Mouse (Mus musculus): ENCODE data around the gene D17Wsu92e. TPM values are rescaled to one million over a fixed set of nuclear protein-coding genes. Genes with fewer than 3 reads are reported as not detected.
"Not testable (repeated sequence)": the region's sequence is repeated elsewhere in the genome, so short reads cannot be mapped to it uniquely, and the experiment has no call there.

Gene D17Wsu92e
- 100 to 1,000 TPM; 127 to 130 TPM for total RNA-seq (2021)
- long read RNA-seq, experiment 1, transcript D17Wsu92e-202 (5 exons, 3,573 nt), result minor isoform, 16 of 92 reads
- long read RNA-seq, experiment 1, transcript D17Wsu92e-203 (5 exons, 3,892 nt), result major isoform, 17 of 92 reads
- long read RNA-seq, experiment 1, transcript D17Wsu92e-206 (4 exons, 1,348 nt), result minor isoform, 11 of 92 reads
- long read RNA-seq, experiment 1, partial matches to known transcripts, result 0 of 92 reads
- long read RNA-seq, experiment 1, other reads (novel, unspliced or antisense), result 47 of 92 reads
- long read RNA-seq, experiment 2, transcript D17Wsu92e-203 (5 exons, 3,892 nt), result major isoform, 23 of 131 reads
- long read RNA-seq, experiment 2, transcript D17Wsu92e-206 (4 exons, 1,348 nt), result minor isoform, 7 of 131 reads
- long read RNA-seq, experiment 2, transcript D17Wsu92e-202 (5 exons, 3,573 nt), result minor isoform, 14 of 131 reads
- long read RNA-seq, experiment 2, partial matches to known transcripts, result 79 of 131 reads
- long read RNA-seq, experiment 2, other reads (novel, unspliced or antisense), result 7 of 131 reads

DNA sequence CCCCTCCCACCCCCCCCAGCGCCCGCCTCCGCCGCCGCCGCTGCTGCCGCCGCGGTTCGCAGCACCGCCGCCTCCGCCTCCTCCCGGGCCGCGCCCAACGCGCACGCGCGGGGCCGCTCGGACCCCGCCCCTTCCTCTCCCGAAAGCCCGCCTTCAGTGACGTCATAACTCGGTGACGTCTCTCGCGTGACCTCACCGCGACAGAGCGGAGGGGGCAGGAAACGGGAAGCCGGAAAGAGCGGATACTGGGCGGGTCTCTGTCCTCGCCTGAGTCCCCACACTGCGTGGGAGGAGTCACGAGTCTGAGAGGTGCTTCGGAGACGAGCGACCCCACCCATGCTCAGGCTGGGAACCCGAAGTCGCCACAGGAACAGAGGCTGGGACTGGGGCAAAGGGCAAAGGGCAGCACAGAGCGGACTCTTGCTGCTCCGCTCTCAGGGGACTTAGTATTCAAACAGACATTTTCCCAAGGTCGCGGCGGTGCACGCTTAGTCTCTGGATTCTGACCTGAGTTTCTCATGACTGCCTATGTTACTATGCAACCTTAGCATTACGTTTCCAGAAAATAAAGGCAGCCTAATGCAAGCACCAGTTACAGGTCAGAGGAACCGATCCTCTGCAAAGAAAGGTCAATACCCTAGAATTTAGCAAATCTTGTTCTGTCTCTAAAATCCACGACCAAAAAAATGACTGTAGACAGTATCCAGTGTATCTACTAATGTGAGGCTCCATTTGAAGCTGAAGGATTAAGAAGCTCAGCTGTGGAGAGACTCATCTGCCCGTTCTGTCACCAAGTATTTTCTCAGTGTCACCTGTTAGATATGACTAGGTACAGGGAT is at the start of gene D17Wsu92e:
Gene D17Wsu92e, minus strand, starts transcription at position 81 of the 839 bp plus-strand sequence.
- DNase-seq (ENCODE audit: low spot score in 2 of 2), result peak; percentile 98 to 99

DNA sequence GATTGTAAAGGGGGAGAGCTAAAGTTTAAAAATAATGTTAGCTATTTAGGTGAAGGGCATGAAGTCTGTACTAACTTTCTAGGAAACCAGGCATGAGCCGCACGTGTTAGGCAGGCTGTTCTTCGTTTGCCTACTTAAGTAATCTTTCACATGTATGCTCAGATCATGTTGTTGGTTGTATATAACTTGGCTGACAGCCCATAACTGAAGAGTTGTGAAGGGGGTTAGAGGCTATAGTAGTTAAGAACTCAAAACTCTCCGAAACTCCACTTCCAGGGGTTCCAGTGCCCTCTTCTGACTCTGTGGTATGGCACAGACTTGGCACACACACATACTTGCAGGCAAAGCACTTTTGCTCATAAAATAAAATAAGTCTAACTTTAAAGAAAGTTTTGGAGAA is 46.3 kb upstream of the D17Wsu92e start:
- no peak for DNase-seq (ENCODE audit: low spot score in 2 of 2)

DNA sequence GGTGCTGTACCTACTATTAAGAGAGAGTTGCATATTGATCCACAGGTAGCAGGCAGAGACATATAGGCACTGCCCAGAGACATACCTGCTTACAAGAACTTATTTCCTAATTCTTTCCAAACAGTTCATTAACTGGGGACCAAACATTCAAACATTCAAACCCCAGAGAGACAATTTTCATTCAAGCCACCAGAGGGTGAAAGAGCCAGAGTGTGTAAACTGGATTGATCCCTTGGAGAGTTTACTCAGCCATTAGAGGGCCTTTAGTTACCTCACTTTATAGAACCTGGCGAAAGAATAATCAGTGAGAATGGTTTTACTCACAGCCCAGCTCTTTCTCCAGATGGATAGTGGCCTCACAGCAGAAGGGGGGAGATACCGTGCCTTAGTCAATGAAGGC is 45.0 kb upstream of the D17Wsu92e start:
- no peak for DNase-seq (ENCODE audit: low spot score in 2 of 2)

DNA sequence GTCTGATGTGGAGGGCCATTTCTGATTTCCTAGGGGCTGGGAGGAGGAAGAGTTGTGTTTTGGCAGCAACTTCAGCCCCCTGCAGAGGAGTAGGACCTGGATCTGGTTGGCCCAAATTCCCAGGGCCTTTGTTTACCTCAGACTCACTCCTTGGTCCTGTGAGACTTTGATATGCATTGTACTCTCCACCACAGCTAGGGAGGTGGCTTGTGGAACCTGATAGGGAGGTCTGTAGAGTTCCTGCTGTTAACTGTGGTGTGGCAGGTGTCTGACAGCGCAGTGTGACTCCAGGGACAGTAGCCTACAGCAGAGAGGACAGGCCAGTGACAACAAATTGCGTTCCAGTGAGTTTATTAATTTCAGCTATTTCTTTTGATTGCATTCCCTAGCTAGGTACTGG is 38.7 kb upstream of the D17Wsu92e start:
- DNase-seq (ENCODE audit: low spot score in 2 of 2), result no peak

DNA sequence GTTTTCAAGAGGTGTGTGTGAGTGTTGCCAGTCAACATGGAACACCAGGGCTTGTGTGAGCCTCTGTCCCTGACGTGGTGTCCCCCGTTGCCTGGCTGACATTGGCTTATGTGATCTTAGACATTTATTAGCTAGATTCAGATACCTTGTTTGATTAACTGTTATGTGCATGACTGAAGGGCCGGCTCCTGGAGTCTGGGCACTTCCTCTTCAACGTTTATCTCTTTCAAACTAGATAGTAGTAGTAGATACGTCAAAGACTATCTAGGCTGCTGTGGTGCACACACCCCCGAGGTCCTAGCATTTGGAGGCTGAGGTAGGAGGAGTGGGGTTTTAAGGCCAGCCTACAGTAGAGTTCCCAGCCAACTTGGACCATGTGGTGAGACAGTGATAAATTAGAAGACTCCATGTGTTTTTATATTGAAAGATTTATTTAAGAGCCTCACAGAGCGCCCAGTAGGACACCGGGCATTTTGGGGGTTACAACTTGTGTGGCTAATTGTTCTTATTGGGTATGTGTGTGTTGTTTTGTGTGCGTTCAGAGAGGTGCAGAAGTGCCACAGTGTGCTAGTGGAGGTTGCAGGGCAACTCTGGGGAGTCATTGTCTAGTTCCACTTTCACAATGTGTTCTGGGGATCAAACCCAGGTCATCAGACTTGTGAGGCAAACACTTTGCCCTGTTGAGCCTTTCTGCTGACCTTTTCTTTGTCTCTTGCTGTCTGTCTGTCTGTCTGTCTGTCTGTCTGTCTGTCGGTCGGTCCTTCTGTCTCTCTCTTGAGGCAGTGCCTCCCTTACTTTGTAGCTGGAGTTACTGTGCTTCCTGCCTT is 37.4 kb upstream of the D17Wsu92e start:
- DNase-seq (ENCODE audit: low spot score in 2 of 2), result no peak

DNA sequence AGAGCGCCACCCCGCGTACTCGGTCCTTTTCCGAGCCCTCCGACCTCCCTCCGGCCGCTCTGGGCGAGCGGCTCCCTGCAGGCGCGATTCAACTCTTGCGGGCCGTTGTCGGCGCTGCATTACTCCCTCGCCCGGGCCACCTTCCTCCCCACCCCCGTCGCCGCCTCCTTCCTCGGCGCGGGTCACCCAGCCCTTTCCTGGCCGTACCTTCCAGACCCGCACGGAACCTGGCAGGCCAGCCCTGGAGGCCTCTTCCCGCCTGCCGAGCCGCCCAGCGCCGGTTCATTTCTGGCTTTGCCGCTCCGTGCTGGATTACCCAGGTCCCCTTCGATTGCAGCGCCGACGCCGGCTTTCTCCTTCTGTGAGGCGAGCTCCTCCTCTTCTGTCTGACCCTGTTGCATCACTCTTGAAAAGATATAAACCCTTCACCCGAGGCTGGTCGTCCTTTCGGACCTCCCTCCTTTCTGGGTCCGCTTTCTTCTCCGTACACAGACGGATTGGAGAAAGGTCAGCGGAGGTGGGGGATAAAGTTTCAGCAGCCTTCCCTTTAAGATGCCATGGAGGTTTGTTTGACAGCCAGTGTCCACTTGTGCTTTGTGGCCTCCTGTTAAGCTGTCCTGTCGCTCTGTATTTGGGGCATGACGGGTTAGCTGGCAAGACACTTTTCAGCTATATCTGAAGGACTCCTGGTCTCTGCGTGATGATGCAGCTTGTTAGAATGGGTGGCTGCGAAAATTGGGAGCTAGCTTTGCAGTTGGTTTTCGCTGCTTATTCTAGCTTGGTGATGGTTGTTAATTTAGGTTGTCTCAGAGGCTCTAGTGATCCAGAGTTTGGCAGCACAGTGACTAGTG is 36.6 kb upstream of the D17Wsu92e start:
- DNase-seq (ENCODE audit: low spot score in 2 of 2), result peak; percentile 27 to 39

DNA sequence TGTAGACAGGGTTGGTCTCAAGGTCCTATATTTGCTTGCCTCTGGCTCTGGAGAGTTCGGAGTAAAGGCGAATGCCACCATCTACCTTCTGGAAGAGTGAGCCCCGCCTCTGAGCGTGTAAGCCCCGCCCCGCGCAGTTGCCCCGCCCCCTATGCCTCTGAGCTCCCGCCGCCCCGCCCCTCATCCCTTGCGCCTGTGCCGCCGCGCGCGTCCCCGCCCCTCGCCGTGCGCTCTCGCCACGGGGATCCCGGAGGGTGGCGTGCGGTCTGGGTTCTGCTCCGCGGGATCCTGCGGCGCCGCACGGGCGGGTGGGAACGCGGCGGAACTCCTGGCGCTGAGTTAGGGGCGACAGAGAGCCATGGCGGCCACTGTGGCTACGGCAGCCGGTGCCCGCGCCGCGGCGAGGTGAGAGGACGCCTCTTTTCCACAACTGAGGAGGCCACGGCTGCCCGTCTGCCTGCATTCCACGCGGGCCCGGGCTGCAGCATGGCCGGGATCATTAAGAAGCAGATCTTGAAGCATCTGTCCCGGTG is 35.9 kb upstream of the D17Wsu92e start, which contains the start of gene Uhrf1bp1:
Gene Uhrf1bp1, plus strand, starts transcription at position 177 of the 533 bp plus-strand sequence.
- DNase-seq (ENCODE audit: low spot score in 2 of 2), result peak; percentile 60 to 71

DNA sequence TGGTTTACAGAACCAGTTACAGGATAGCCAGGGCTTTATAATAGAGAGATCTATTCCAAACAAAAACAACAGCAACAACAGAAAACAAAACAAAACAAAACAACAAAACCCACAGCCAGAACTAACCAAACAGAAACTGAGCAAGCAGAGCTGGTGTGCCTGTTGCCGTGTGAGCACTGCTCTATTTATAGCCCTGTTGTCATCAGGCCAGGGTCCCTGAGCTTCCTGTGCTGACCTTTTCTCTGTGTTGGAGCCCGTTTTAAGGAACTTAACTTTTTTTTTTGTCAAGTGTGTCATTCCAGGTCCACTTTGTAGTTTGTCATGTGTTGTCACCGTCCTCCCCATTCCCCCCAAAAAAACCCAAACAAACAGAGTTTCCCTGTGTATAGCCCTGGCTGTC is 30.6 kb upstream of the D17Wsu92e start:
- no peak for DNase-seq (ENCODE audit: low spot score in 2 of 2)

DNA sequence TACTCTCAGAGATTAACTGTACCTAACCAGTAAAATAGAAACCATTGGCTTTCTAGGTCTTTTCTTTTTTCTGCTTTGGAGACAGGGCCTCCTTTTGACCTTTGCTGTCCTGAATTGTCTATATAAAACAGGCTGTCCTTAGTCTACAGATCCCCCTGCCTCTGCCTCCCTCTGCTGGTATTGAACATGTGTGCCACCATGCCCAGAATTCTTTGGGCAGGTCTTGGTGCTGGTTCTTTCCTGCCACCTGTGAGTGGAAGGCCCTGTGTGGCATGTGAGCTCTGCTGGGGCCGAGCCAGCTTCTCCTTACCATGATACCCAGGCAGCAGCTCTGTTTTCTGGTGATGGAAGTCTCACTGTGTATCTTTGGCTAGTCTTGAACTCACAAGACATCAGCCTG is 27.9 kb upstream of the D17Wsu92e start:
- no peak for DNase-seq (ENCODE audit: low spot score in 2 of 2)

DNA sequence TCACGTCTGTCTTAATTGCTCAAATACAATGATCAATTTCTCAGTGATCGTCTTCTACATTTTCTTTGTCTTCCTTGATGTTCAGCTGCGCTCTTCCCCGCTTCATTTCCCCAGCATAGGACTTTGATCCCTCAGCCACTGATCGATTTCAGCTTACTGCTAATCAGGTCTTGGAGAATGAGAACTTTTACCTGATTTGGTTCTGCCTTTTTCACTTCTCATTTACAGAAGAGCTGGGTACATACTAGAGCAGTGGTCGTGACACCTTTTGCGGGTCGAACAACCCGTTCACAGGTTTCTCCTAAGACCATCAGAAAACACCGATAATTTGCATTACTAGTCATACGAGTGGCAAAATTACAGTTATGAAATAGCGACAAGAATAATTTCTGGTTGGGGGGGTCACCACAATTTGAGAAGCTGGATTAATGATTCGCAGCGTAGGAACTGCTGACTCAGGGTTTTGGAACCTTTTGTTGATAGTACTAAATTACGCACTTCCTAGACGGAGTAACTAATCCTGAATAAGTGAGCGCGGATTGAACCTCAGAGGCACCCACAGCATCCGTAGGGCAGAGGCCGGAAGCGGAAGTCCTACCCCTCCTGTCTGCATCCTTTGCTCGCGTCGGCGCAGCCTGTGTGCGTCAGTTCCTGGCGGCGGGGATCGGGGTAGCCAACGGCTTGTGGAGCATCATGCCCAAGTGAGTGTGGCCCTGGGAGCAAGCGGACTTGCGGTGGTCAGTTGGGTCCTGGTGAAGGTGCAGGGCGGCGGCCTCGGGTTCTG is 19.2 kb upstream of the D17Wsu92e start:
- DNase-seq (ENCODE audit: low spot score in 2 of 2), result peak; percentile 76 to 91

DNA sequence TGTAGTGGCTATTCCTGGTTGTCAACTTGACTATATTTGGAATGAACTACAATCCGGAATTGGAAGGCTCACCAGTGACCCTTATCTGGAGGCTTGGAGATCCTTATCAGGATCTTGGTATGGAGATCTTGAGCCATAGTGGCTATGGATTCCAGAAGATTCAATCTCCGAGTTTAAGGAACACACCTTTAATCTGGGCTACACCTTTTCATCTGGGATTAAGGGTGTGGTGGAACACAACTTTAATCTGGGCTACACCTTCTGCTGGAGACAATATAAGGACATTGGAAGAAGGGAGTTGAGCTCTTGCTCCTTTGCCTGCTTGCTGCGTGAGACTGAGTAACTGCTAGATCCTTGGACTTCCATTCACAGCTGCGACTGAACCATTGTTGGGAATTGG is 17.4 kb upstream of the D17Wsu92e start, which contains the start of gene Snrpc:
Gene Snrpc, plus strand, starts transcription at position 301 of the 400 bp plus-strand sequence.
- not testable (repeated sequence) for DNase-seq (ENCODE audit: low spot score in 2 of 2)

DNA sequence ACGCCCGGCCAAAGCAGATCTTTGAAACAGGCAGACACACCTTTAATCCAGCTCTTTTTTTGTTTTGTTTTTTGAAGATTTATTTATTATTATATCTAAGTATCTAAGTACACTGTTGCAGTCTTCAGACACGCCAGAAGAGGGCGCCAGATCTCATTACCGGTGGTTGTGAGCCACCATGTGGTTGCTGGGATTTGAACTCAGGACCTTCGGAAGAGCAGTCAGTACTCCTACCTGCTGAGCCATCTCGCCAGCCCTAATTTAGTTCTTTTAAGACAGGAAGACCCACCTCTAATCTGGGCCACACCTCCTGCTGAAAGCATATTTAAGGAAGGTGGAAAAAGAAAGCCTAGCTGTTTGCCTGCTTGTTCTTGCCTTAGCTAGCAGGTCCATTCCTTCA is 10.0 kb upstream of the D17Wsu92e start:
- DNase-seq (ENCODE audit: low spot score in 2 of 2), result no peak

DNA sequence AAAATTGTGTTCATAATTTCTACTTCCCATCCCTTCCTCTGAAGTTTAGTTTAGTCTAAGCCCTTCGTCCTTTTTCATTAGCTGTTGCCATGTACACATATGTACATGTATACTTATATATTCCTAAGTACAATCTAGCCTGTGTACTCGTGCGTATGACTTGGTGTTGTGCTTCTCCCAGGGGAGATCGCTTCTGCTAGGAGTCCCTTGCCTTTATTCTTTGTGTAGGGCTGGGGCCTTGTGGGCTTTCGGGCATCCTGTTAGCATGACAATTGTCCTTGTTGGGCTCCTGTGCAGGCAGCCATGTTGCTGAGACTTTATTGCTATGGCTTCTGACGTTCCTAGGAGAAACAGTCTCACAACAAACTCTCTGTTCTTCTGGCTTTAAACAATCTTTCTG is 7.1 kb upstream of the D17Wsu92e start:
- DNase-seq (ENCODE audit: low spot score in 2 of 2), result no peak

DNA sequence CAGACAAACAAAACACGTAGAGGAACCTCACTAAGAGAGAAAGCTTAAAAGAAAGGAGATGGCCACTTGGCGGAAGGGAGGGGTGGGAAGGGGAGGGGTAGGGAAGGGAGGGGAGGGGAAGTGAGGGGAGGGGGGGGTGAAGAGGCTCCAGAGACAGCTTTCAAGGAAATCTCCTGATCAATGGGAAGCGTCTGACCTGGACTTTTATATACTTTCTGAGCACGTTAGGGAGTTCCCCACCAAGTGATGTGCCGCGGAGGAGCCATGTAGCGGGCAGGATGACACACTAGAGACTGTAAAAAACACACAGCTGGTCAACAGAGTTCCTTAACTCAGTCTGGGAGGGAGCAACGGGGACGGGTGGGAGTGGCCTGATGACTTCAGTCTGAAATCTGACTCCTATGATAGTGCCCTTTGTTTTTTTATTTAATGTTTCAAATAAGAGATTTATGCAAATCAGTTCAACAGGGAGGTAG is 6.5 kb upstream of the D17Wsu92e start:
- peak in 1 of 2 experiments; percentile 16 for DNase-seq (ENCODE audit: low spot score in 2 of 2)

DNA sequence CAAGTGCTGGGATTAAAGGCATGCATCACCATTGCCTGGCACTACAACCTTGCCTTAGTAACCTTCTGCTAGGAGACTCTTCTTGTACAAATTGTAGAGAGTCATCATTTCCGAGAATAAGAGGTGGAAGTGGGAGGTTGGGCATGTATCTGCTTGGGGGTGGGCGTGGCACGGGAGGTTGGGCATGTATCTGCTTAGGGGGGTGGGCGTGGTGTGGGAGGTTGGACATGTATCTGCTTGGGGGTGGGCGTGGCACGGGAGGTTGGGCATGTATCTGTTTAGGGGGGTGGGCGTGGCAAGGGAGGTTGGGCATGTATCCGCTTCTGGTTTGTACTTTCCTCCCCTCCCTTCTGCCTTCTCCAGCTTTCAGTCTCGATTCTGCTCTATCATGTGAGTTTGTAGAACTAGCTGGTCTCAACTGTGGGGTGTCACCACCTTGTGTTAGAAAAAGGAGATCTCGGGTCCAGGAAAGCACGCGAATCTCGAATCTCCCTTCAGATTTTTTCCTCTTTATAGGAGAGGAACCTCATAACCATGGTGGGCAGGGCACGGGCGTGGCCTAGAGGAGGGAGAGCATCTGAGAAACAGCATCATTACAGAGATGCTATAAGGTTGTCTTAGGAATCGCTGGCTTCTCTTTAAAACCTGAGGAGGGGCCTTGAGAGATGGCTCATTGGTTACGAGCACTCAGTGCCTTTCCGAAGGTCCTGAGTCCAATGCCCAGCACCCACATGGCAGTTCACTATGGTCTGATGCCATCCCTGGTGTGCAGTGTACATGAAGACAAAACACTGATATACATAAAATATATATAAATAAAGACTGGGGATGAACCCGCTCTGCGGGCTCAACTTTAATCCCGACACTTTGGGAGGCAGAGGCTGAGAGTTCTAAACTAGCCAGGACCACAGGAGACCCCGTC is 5.8 kb upstream of the D17Wsu92e start:
- peak; percentile 42 to 74 for DNase-seq (ENCODE audit: low spot score in 2 of 2)

DNA sequence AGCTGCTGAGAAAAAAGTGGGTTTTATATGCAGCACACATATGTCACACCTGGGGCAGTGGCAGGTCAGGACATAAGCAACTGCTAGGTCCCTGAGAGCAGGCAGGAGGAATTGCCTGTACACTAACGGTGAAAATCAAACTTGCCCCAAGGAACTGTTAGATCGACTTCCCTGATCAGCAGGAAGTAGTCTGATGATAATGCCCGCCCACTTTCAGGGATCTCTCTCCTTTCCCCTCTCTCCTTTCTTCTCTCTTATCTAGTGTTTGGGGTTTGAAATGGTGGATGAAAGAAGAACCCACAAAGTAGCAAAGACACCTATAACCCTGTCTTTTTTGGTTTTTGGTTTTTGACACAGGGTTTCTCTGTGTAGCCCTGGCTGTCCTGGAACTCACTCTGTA is 5.1 kb upstream of the D17Wsu92e start:
- DNase-seq (ENCODE audit: low spot score in 2 of 2), result no peak

DNA sequence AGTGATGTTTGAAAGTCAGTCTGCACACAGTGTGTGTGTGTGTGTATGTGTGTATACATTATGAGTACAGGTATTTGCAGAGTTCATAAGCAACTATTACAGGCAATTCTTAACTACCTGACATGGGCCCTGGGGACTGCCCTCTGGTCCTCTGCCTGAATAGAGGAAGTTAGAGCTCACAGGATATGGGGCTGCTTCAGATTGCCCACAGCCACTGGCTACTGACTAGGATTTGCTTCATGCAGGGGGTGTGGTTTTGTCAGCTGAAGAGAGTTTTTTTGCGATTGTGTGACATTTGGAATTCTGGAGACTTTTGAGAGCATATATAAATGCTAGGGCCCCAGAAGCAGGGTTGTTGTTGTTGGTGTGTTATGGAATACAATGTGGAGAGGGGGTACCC is 4.5 kb upstream of the D17Wsu92e start:
- DNase-seq (ENCODE audit: low spot score in 2 of 2), result no peak

Measured in adrenal gland, postnatal 4 days (tissue).